Mouse (Mus musculus): ENCODE data around the gene Atf6b. TPM values are rescaled to one million over a fixed set of nuclear protein-coding genes. Genes with fewer than 3 reads are reported as not detected.

Gene Atf6b
- 19.9 and 25.1 TPM in 2 replicates for total RNA-seq (2017)

DNA sequence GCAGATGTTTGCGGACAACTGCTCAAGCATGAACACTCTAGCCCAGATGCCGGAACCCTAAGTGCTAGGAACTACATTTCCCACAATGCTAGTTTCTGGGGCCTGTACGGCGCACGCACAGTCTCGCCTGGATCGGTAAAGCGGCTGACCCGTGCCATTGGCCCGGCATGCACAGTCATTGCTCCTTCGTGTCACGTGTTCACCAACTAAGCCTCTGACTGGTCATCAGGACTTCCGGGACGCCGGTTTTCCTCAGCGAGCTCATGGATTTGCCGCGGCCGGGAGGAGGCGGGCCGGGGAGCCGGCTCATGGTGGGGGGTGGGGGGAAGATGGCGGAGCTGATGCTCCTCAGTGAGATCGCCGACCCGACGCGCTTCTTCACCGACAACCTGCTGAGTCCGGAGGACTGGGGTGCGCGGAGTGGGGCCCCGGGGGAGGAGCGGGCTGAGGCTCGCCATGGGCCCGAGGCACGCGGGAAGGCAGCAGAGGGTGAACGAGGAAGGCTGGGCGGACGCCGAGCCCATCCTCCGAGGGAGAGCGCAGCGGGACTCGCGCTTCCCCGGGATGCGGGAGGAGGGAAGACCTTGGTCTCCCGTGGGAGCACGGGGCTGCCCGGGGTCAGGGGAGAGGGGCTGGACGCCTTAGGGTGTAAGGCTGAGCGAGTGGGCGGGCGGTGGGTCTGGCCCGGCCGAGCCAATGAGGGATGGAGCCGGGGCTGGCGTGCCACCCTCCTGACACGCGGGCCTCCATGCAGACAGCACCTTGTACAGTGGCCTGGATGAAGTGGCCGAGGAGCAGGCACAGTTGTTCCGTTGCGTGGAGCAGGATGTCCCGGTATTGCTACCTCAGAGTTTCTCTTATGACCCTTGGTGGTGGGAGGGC lies at the start of gene Atf6b:
TSS of gene Atf6b (plus strand) at position 241 of the 882 bp plus-strand sequence.
- ATAC-seq (replicated peaks; ENCODE audit: low read depth, poor library complexity, severe bottlenecking): peak; percentile 87

DNA sequence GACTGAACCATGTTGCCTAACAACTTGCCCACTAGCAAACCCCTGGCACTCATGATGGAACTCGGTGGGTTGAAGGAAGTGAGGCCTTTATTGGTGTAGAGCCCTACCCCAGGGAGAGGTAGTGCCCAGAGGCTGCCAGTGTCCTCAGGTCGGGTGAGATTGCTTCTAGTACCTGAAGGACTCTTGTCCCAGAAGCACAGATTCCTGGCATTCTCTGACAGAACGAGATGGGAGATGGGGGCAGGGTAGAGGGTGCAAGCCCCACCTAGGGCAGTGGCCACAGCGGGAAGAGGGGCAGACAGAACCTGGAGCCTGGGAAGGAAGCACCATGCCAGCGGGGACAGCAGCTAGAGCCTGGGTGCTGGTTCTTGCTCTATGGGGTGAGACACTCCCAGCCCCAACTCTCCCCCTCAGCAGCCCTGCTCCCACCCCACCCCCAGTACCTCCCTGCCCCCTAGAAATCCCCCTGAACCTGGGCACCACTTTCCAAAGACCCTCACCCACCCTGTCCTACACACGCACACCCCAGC lies 49.3 kb upstream of the Atf6b start, which contains the start of gene Ager:
TSS of gene Ager (plus strand) at position 297 of the 530 bp plus-strand sequence.
- no peak for ATAC-seq (replicated peaks; ENCODE audit: low read depth, poor library complexity, severe bottlenecking)

DNA sequence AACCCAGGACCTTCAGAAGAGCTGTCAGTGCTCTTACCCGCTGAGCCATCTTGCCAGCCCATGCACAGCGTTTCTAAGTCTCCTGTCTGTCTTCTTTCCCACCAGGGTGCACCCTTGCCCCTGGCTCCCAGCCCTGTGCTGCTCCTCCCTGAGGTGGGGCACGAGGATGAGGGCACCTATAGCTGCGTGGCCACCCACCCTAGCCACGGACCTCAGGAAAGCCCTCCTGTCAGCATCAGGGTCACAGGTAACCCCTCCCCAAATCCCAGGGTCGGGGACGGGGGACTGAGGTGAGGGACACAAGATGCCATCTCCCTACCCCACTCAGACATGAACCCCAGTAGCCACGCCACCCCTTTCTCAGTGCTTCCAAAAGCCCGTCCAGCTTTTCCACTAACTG lies 47.1 kb upstream of the Atf6b start:
- ATAC-seq (replicated peaks; ENCODE audit: low read depth, poor library complexity, severe bottlenecking): no peak

DNA sequence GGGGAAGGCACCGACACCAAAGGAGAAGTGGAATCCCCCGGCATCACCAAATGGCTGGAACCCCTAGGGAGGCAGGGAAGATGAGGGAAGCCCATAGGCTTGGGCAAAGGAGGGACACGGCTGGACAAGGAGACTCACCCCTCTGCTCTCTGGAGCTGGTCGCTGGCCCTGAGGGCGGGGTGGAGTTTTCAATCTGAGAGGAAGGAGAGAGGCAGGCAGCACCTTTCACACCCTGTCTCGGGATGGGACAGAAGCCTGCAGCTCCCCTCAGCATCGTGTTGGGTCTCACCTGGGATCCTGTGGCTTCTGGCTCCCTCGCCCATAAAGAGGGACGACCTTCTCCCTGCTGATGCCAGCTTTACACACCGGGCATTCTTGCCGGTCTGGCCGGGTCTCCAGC lies 45.1 kb upstream of the Atf6b start:
- ATAC-seq (replicated peaks; ENCODE audit: low read depth, poor library complexity, severe bottlenecking): no peak

DNA sequence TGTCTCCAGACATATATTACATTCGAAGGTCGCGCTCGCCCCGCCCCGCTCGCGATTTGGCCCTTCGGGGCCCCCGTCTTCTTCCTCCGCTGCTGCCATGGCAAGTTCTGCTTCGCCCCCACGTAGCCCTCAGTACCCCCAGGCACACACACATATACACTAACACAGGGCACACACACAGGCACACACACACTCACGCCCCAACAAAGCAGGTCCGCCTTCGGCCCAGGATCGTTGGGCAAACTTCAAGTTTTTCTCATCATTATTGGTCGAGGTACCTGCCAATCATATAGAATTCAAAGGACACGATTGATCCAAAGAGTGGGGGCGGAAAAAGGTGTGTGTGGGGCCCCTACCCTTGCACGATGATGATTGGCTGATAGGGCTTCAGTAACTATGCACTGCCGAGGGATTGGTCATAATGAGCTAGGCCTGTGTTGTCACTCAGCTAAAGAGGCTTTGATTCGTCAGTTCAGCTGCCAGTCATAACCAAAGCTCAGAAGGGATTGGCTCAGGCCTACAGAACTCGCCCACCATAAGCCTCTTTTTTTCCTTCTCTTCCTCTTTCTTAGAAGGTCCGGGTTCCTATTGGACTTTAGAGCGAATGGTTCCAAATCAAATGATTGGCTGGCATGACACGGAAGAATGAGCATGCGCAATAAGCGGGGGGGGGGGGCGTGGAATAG lies 43.4 kb upstream of the Atf6b start, which contains the start of gene Rnf5:
TSS of gene Rnf5 (minus strand) at position 316 of the 686 bp plus-strand sequence.
- ATAC-seq (replicated peaks; ENCODE audit: low read depth, poor library complexity, severe bottlenecking): peak; percentile 70

DNA sequence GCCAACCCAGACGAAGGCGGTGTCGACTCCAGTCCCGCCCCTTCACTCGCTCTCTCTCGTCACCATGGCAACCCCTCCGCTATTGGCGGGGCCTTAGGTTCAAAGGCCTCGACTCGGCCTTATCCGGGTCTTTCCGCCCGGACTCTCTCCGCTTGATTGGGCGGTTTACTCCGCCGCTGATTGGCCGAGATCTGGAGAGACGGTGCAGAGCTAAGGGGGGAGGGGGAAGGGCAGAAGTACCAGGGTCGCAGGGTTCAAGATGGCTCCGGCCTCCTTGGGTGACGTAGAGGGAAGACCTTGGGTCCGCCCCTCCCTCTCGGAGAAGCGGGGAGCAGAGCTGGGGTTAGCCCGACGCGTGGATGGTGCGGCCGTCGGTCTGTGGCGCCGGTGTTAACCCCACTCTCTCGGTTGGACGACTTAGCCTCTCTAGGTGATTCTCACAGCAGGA lies 42.9 kb upstream of the Atf6b start, which contains the start of gene Agpat1:
TSS of gene Agpat1 (plus strand) at position 202 of the 448 bp plus-strand sequence.
- peak; percentile 72 for ATAC-seq (replicated peaks; ENCODE audit: low read depth, poor library complexity, severe bottlenecking)

DNA sequence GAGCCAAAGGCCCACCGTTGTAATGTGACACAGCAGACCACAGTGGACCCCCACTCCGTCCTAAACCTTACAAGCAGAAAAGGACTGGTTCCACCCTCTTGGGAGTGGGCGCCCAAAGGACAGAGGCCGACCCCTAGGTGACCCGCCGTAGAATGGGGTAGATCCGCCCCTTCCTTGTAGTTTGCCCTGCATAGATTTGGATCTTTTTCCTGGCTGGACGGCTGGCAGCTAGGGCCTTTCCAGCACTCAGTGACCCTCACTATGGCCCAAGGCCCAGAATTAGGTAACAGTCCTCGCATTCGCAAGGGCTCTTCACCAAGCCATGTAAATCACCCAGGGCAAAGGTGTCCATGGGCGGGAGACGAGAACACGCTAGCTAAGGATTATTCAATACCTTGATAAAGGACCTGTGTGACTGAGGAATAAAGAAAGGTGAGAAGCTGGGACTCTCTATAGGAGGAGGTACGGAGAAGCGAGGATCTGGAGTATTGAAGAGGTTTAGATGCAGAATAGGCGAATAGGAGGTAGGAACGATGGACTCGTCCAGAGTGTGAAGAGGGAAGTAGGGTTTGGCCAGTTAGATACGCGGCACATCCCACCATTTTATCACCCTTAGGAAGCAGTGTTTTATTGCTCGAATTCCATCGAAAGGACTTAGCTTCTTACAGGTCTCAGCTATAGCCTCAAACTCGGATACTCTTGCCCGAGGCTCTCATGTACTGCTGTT lies 42.3 kb upstream of the Atf6b start:
- ATAC-seq (replicated peaks; ENCODE audit: low read depth, poor library complexity, severe bottlenecking): no peak

DNA sequence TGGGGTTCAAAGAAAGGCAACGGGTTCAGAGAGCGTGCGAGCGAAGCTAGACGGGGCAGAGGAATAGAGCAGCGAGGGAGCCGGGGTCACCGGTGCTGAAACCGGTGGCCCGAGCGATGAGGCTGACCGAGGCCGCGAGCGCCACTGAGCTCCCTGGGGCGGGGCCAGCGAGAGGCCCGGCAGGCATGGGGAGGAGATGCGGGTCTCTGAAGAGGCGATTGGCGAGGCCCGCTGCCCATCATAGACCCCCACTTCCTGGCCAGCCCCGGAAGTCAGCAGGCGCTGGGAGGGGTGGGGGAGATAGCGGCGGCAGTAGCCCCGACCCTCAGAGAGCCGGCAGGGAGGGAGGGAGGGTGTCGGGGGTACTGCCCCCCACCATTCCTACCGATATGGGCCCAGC lies 41.3 kb upstream of the Atf6b start:
- ATAC-seq (replicated peaks; ENCODE audit: low read depth, poor library complexity, severe bottlenecking): peak; percentile 29

DNA sequence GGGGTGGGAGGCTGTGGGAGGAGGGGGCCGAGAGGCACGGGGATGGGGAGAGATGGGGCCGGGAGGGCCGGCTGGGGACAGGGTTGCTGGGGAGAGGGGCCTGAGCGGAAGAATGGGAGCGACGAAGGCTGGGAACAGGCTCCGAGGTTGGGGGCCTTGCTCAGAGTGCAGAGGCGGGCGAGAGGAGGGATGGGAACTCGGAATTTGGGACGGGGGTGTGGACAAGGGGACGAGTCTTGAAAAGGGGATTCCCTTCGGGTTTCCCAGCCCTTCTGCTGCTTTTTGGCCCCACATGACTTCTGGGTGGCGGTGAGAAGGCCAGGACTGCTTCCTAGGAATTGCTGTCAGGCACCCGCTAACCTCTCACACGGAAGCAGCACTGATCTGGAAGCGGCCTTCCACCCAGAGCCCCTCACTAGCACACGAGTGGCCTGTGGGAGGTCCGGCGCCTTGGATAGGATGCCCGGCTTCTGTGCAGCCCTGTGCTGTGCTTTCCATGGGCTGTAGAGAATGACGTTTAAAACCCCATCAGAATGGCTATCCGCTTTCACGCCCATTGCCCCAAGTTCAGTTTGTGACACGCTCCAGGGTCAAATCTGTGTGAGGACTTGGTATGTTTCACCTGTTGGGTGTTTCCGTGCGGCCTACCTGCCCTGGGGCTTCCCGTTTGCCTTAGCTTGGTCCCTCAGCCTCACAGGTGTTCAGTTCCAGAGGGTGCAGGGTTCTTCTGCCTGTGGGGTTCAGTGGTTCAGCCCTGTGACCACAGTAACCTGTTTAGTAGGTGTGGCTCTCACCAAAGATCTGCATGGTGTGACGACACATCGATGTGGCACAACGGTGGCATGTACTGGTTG lies 40.5 kb upstream of the Atf6b start:
- ATAC-seq (replicated peaks; ENCODE audit: low read depth, poor library complexity, severe bottlenecking): no peak

DNA sequence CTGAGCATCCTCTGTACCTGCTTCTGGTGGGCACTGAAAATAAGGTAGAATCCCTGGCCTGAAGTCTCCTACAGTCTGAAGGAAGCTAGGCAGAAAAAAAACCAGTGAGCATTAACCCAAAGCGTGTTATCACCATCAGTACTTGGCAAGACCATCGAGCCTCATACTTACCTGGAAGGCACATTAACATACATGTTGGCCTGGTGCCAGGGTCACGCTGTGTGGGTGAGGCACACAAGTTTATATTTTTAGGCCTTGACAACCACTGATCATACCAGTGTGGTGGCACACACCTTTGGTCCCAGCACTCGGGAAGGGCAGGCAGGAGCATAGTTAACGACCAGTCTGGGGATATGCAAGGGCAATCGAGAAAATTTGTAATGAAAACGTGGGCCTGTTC lies 38.9 kb upstream of the Atf6b start:
- ATAC-seq (replicated peaks; ENCODE audit: low read depth, poor library complexity, severe bottlenecking): no peak

DNA sequence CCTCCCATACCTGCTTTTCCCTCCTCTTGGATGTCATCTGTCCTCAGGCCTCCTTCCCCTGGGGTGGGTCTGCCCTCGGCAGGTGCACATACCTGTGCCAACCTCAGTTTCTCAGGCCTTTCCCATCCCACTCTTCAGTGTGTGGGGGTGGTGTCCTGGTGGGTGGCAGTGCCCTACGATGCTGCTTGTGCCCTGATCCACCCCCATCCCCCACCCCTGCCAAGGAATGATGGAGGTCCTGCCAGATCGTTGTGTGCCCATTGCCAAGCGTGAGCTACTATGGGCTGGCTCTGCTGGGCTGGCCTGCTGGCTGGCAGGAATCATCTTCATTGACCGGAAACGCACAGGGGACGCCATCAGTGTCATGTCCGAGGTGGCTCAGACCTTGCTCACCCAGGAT lies 35.9 kb upstream of the Atf6b start:
- ATAC-seq (replicated peaks; ENCODE audit: low read depth, poor library complexity, severe bottlenecking): no peak

DNA sequence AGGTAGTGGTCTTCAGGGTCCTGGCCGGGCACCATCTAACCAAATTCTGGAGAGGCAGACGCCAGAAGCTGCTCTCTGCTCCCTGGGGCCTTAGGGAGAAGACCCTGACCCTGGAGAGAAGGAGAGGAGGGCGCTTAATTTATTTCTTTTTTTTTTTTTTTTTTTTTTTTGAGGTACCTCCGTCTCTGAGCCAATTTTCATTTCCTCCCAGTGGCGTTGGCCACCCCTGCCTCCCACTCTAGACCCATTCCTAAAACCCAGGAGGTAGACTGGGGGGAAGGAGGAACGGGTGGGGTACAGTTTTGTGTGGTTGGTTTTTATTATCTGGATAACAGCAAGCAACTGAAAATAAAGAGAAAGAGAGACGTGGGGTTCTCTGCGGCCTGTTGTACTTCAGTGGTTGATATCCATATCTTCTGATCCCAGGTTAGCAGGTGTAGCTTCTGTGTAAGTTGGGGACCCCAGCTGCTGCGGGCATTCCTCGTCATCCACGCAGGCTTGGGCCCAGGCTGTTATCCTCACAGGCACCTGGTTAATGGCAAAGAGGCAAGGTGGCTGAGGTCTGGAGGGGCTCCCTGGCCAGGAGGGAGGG lies 33.8 kb upstream of the Atf6b start:
- peak; percentile 29 for ATAC-seq (replicated peaks; ENCODE audit: low read depth, poor library complexity, severe bottlenecking)

DNA sequence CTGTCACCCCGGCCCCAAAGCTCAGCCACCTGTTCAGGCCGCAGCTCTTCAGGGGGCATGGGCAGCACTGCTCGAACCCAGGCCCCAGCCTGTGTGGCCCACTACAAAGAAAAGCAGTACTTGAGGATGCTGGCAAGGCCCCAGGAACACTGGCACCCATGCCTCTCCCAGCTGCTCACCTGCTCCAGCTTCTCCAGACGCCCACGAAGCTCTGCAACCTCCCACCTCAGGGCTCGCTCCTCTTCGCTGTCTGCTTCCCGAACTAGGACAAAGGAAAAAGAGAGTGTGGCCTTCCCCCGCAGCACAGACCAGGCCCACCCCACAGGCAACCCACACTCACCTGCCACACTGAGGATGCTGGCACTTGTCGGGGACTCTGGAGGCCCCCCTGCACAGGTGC lies 33.1 kb upstream of the Atf6b start:
- no peak for ATAC-seq (replicated peaks; ENCODE audit: low read depth, poor library complexity, severe bottlenecking)

DNA sequence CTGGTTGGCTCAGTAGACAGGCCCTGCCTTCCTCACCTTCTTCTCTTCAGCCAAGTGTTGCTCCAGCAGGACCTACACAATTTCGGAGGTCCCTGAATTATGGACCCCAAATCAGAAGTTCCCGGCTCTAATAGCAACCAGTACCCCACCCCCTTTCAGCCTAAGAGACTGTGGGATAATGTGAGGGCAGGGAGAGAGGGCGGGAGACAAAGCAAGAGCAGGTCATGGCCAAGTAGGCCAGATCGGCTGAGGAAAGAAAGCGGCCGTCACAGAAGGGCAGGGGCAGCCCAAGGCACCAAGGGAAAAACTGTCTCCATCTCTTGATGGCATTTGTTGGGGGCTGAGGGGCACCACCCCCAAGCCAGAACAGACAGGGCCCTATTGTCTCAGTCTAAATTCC lies 31.1 kb upstream of the Atf6b start, which contains the start of gene Egfl8:
TSS of gene Egfl8 (minus strand) at position 101 of the 400 bp plus-strand sequence.
- no peak for ATAC-seq (replicated peaks; ENCODE audit: low read depth, poor library complexity, severe bottlenecking)

DNA sequence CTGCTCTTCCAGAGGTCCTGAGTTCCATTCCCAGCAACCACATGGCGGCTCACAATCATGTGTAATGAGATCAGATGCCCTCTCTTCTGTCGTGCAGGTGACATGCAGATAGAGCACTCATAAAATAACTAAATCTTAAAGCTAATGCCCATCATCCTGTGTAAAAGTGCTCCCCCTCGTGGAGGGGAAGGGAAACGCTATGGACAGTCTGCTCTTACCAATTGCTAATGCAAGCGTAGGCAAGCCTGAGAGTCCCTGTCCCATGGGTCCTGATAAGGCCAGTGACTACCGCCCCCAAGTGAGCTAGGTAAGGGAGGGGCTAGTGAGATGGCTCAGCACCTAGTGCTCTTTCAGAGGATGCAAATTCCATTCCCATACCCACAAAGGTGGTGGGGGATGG lies 27.9 kb upstream of the Atf6b start:
- ATAC-seq (replicated peaks; ENCODE audit: low read depth, poor library complexity, severe bottlenecking): peak; percentile 76

DNA sequence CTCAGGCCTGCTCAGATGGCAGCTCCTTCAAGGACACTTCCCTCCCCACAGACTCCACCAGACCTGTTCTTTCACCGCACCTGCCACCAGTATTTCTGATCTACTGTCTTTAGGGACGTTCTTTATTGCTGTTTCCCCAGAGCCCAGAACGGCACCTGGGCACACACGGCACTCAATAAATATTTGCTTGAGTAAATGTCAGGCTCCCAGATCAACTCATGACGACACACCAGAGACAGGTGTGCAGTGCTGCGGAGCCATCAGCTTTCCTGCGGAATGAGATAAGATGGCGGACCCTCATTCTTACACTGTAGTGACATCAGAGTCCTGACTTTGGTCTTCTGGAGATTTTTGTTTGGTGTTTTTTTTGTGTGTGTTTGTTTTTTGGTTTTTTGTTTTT lies 25.9 kb upstream of the Atf6b start:
- no peak for ATAC-seq (replicated peaks; ENCODE audit: low read depth, poor library complexity, severe bottlenecking)

DNA sequence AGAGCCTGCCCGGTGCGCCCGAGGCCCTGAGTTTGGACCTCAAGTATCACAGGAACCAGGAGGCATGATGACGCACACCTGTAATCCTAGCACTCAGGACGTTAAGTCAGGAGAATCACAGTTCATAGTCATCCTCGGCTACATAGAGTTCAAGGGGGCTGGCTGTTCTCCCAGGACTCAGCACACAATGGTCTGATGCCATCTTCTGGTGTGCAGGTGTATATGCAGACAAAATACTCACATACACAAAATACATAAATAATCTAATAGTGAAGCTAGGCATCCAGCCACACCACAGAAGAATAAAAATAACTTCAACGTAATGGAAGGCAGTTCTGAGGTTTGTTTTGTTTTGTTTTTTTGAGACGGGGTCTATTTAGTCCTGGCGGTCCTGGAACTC lies 23.8 kb upstream of the Atf6b start:
- no peak for ATAC-seq (replicated peaks; ENCODE audit: low read depth, poor library complexity, severe bottlenecking)

DNA sequence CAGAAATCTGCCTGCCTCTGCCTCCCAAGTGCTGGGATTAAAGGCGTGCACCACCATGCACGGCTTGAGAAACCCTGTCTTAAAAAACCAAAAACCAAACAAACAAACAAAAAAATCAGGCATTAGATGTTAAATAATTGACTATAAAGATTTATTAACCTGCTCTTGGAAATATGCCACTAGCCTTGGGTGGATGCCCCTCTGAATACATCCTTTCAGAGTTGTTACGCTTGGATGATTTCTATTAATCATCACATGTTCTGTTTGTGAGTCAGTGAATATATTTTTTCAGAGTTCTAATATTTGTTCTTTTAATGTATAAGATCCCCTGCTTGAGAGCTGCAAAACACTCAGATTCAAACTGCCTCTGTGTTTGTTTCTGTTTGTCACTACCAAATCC lies 22.0 kb upstream of the Atf6b start:
- no peak for ATAC-seq (replicated peaks; ENCODE audit: low read depth, poor library complexity, severe bottlenecking)

All from common myeloid progenitor, adult 5-6 weeks (primary cell).